Mouse (Mus musculus): ENCODE results near the gene Xrcc6.

DNA sequence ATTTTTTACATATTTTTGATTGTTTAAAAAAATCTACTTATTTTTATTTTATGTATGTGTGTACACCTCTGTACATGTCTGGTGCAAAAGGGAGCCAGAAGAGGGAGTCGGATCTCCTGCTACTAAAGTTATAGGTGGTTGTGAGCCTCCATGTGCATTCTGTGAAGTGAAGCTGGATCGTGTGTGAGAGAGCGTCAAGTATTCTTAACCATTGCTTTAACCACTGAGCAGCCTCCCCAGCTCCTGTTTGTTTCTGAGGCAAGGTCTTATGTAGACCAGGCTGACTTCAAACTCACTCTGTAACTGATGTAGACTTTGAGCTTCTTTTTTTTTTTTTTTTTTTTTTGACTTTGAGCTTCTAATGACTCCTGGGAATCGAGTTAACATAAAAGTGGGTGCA lies 29.8 kb downstream of the Xrcc6 start:
- TF ChIP-seq CTCF (IDR thresholded peaks at IDR 0.05; ENCODE audit: low read depth) (no peak), EP300 (IDR thresholded peaks at IDR 0.05; ENCODE audit: low read depth) (no peak)

All from liver, embryonic 14.5 days (tissue).